Mouse (Mus musculus) embryonic facial prominence, embryonic 12.5 days (tissue): ENCODE results near the gene Rasgef1b. TPM values are rescaled to one million over a fixed set of nuclear protein-coding genes. Genes with fewer than 3 reads are reported as not detected.

Experiments used
- ATAC-seq: fragments of 200-750 bp; cut with Nextera tagmentation; 2 replicates; pipeline ENCODE4 v1.8.0; 2017; ENCODE audit not compliant: insufficient number of reproducible peaks, insufficient read depth, low FRiP score, low TSS enrichment
- H3K27ac ChIP-seq: fragments of 300-500 bp; sonication (generic); 2 replicates; pipeline ENCODE4 v1.5.1; 2016; ENCODE audit warnings: mild to moderate bottlenecking
- H3K27me3 ChIP-seq: fragments of 300-500 bp; sonication (generic); 2 replicates; pipeline ENCODE4 v1.6.1; 2016; ENCODE audit warnings: mild to moderate bottlenecking, moderate library complexity
- H3K36me3 ChIP-seq: fragments of 300-500 bp; sonication (generic); 2 replicates; pipeline ENCODE4 v1.6.1; 2016; ENCODE audit warnings: mild to moderate bottlenecking
- H3K4me1 ChIP-seq: fragments of 300-500 bp; sonication (generic); 2 replicates; pipeline ENCODE4 v1.6.1; 2016
- H3K4me2 ChIP-seq: fragments of 300-500 bp; sonication (generic); replicated peaks from 2 replicates; pipeline ENCODE4 v1.6.1; 2016; ENCODE audit warnings: mild to moderate bottlenecking, moderate library complexity
- H3K4me3 ChIP-seq: fragments of 300-500 bp; sonication (generic); 2 replicates; pipeline ENCODE4 v1.5.1; 2016; ENCODE audit warnings: mild to moderate bottlenecking
- H3K9ac ChIP-seq: fragments of 300-500 bp; sonication (generic); 2 replicates; pipeline ENCODE4 v1.6.1; 2016; ENCODE audit warnings: mild to moderate bottlenecking, moderate library complexity
- H3K9me3 ChIP-seq: fragments of 300-500 bp; sonication (generic); 2 replicates; pipeline ENCODE4 v1.6.1; 2016; ENCODE audit warnings: mild to moderate bottlenecking, moderate library complexity
- WGBS: fragments of 180-500 bp; shearing (Covaris S2); methylation state at CpG from one replicate; pipeline ENCODE4 v1.1.7; 2016; 5-methylcytosine and 5-hydroxymethylcytosine counted together
- polyA plus RNA-seq: library from polyadenylated mRNA; unstranded; fragments of >200 nt; fragmentation: Nextera tagmentation; extraction: Ambion mirVana; gene quantifications from 2 replicates; pipeline ENCODE4 v1.2.1, GENCODE M21; 2016

Gene Rasgef1b
- polyA plus RNA-seq, 1 experiment from 2014 or later = 11.7 TPM

- Histone ChIP-seq H3K36me3 (no peaks in the 10 kb centered on the region), H3K27me3 (peaks cover 4% of the 10 kb centered on the region; the same call in 1 of the 2 replicates), H3K9me3 (no peaks in the 10 kb centered on the region), H3K27ac (no peak overlapping the region), H3K4me1 (peaks cover 18% of the 10 kb centered on the region), H3K4me3 (no peak overlapping the region), H3K4me2 (no peak overlapping the region), H3K9ac (no peak overlapping the region)
- 92% methylated on average over 6 of the region's 6 CpGs for WGBS
- no peak for ATAC-seq
Observed at GRCm38 (mm10) chr5:99482524-99482923, 246.3 kb downstream of the Rasgef1b start.

- Histone ChIP-seq H3K9me3 (no peaks in the 10 kb centered on the region), H3K27me3 (peaks cover 4% of the 10 kb centered on the region; the same call in 1 of the 2 replicates), H3K4me1 (peaks cover 16% of the 10 kb centered on the region), H3K36me3 (no peaks in the 10 kb centered on the region), H3K4me3 (no peak overlapping the region), H3K27ac (no peak overlapping the region), H3K9ac (no peak overlapping the region), H3K4me2 (no peak overlapping the region)
- WGBS = 90% methylated on average over 7 of the region's 7 CpGs
- ATAC-seq = no peak
Observed at GRCm38 (mm10) chr5:99482016-99482415, 246.8 kb downstream of the Rasgef1b start.

- Histone ChIP-seq H3K4me1 (peaks cover 15% of the 10 kb centered on the region), H3K4me3 (no peak overlapping the region), H3K27me3 (peaks cover 4% of the 10 kb centered on the region; the same call in 1 of the 2 replicates), H3K4me2 (peak overlapping the region; percentile 44; the same call in 1 of the 2 replicates), H3K27ac (no peak overlapping the region), H3K36me3 (no peaks in the 10 kb centered on the region), H3K9me3 (no peaks in the 10 kb centered on the region), H3K9ac (no peak overlapping the region)
- WGBS = 60% methylated on average over 6 of the region's 6 CpGs
- no peak for ATAC-seq
Observed at GRCm38 (mm10) chr5:99480078-99481031, 248.5 kb downstream of the Rasgef1b start.

GRCm38 (mm10) chr5:99479263-99480077 is 249.4 kb downstream of the Rasgef1b start:
- H3K4me3 ChIP-seq = peak overlapping the region; percentile 12; the same call in 1 of the 2 replicates
- peak overlapping the region; percentile 14 for H3K27ac ChIP-seq
- peaks cover 4% of the 10 kb centered on the region; the same call in 1 of the 2 replicates for H3K27me3 ChIP-seq
- peak overlapping the region; percentile 37; the same call in 1 of the 2 replicates for H3K9ac ChIP-seq
- H3K36me3 ChIP-seq = no peaks in the 10 kb centered on the region
- ATAC-seq = peak; percentile 87
- no peaks in the 10 kb centered on the region for H3K9me3 ChIP-seq
- H3K4me2 ChIP-seq = peak overlapping the region; percentile 44
- H3K4me1 ChIP-seq = peaks cover 15% of the 10 kb centered on the region
- 2% methylated on average over 20 of the region's 20 CpGs for WGBS

- H3K4me2 ChIP-seq = no peak overlapping the region
- H3K4me1 ChIP-seq = peaks cover 15% of the 10 kb centered on the region
Observed at GRCm38 (mm10) chr5:99478716-99479115, 250.1 kb downstream of the Rasgef1b start.

GRCm38 (mm10) chr5:99477420-99477815 is 251.4 kb downstream of the Rasgef1b start:
- Histone ChIP-seq H3K4me1 (peaks cover 15% of the 10 kb centered on the region), H3K4me2 (no peak overlapping the region), H3K27me3 (peaks cover 3% of the 10 kb centered on the region; the same call in 1 of the 2 replicates), H3K9ac (no peak overlapping the region), H3K9me3 (no peaks in the 10 kb centered on the region), H3K36me3 (no peaks in the 10 kb centered on the region), H3K27ac (no peak overlapping the region), H3K4me3 (no peak overlapping the region)
- 86% methylated on average over 9 of the region's 9 CpGs for WGBS
- no peak for ATAC-seq

More at GRCm38 (mm10) chr5:99478716-99479115, 250.1 kb downstream of the Rasgef1b start:
- Histone ChIP-seq H3K27me3 (peaks cover 4% of the 10 kb centered on the region; the same call in 1 of the 2 replicates), H3K4me3 (no peak overlapping the region), H3K36me3 (no peaks in the 10 kb centered on the region), H3K9me3 (no peaks in the 10 kb centered on the region), H3K27ac (no peak overlapping the region), H3K9ac (no peak overlapping the region)
- WGBS = 39% methylated on average over 4 of the region's 4 CpGs
- no peak for ATAC-seq

- Histone ChIP-seq H3K27ac (no peak overlapping the region), H3K4me2 (no peak overlapping the region), H3K27me3 (no peaks in the 10 kb centered on the region), H3K9me3 (no peaks in the 10 kb centered on the region), H3K4me3 (no peak overlapping the region), H3K36me3 (no peaks in the 10 kb centered on the region), H3K9ac (no peak overlapping the region), H3K4me1 (peaks cover 15% of the 10 kb centered on the region)
- ATAC-seq = no peak
- 86% methylated on average over 6 of the region's 6 CpGs for WGBS
Observed at GRCm38 (mm10) chr5:99476640-99477419, 252.0 kb downstream of the Rasgef1b start.

GRCm38 (mm10) chr5:99472607-99473335 is 256.1 kb downstream of the Rasgef1b start:
- H3K9me3 ChIP-seq = no peaks in the 10 kb centered on the region
- H3K36me3 ChIP-seq = no peaks in the 10 kb centered on the region
- H3K4me2 ChIP-seq = no peak overlapping the region
- H3K27me3 ChIP-seq = no peaks in the 10 kb centered on the region
- no peak overlapping the region for H3K27ac ChIP-seq
- H3K9ac ChIP-seq = no peak overlapping the region
- no peaks in the 10 kb centered on the region for H3K4me1 ChIP-seq
- WGBS = 55% methylated on average over 5 of the region's 5 CpGs
- H3K4me3 ChIP-seq = no peak overlapping the region
- ATAC-seq = no peak

- H3K4me2 ChIP-seq = no peak overlapping the region
- no peak for ATAC-seq
- 78% methylated on average over 4 of the region's 4 CpGs for WGBS
- H3K27me3 ChIP-seq = no peaks in the 10 kb centered on the region
- no peak overlapping the region for H3K9ac ChIP-seq
- H3K4me3 ChIP-seq = no peak overlapping the region
- no peaks in the 10 kb centered on the region for H3K9me3 ChIP-seq
- H3K36me3 ChIP-seq = no peaks in the 10 kb centered on the region
- H3K27ac ChIP-seq = no peak overlapping the region
- H3K4me1 ChIP-seq = no peaks in the 10 kb centered on the region
Observed at GRCm38 (mm10) chr5:99471790-99472189, 257.1 kb downstream of the Rasgef1b start.

GRCm38 (mm10) chr5:99470613-99471012 is 258.3 kb downstream of the Rasgef1b start:
- H3K4me3 ChIP-seq = no peak overlapping the region
- no peaks in the 10 kb centered on the region for H3K27me3 ChIP-seq
- no peak overlapping the region for H3K27ac ChIP-seq
- no peaks in the 10 kb centered on the region for H3K4me1 ChIP-seq
- no peak overlapping the region for H3K9ac ChIP-seq
- H3K36me3 ChIP-seq = no peaks in the 10 kb centered on the region
- no peaks in the 10 kb centered on the region for H3K9me3 ChIP-seq
- H3K4me2 ChIP-seq = no peak overlapping the region
- no peak for ATAC-seq
